Mouse (Mus musculus): ENCODE measurements around the gene Col7a1. TPM values are rescaled to one million over a fixed set of nuclear protein-coding genes. Genes with fewer than 3 reads are reported as not detected.

The Col7a1 gene
- total RNA-seq, 2 experiments from 2014 or later, result 1.9 to 2.3 TPM

DNA sequence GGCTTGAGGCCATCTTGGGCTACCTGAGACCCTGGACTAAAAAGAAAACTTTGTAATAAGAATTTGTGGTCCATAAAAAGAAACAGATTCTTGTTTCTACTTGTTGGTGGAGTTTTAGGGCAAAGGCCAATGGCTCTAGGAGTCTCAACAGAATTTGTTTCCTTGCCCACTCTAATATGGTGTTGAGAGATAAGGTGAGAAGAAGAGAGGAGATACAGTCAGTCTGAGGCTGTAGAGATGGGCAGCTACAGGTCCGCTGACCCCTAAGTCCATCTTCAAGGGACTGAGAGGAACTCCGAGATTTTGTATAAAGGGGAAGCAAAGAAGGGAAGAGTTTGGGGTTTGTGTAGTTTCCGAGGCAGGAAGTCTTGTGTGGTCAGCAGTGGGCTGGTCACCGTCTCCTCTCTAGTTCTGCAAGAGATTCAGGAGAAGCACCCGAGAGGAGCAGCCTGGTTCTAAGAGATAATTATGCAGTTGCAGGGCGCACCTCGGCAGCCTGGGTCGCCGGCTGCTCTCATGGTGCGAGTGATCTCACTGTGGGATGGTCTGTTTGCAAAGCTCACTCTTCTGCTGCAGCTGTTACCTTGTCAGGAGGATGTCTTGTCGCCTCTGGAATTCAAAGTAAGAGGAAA, 63.7 kb downstream of the Col7a1 start:
- no peak for DNase-seq (ENCODE audit: low spot score in 2 of 2)

- DNase-seq (ENCODE audit: low spot score in 2 of 2), result no peak
These were observed 68.0 kb downstream of the Col7a1 start for GRCm38 (mm10) chr9:109021428-109021827.

DNA sequence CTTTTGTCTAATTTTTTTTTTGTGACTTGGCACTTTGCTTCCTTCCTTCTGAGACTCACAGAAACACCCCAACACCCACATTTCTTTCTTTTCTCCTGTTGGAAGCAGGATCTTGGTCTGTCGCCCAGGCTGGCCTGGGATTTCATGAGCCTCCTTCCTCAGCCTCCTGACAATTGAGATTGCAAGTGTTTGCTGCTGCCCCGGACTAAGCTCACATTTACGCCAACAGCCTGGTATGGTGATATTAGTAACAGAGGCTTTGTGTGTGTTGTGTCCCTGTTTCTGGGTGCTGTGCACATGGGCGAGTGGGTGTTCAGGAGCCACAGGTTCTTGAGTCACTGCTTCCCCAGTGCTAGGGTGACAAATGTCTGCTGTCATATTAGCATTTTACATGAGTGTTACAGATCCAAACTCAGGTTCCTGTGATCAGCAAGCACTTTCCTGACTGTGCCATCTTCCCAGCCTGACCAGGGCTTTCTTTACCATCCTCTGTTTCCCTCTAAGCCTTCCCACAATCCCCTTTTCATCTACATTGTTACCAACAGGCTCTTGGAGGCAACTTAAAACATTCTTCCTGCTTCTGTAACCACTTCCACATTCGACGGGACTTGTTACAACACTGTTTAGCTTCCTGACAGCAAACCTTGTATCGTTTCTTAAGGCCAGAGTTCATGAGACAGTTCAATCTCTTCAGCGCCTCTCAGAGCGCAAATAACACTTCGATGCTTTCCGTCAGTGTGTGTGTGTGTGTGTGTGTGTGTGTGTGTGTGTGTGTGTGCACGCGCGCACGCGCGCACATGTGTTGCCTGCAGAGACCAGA, 69.7 kb downstream of the Col7a1 start:
- DNase-seq (ENCODE audit: low spot score in 2 of 2), result peak in 1 of 2 experiments; percentile 70

DNA sequence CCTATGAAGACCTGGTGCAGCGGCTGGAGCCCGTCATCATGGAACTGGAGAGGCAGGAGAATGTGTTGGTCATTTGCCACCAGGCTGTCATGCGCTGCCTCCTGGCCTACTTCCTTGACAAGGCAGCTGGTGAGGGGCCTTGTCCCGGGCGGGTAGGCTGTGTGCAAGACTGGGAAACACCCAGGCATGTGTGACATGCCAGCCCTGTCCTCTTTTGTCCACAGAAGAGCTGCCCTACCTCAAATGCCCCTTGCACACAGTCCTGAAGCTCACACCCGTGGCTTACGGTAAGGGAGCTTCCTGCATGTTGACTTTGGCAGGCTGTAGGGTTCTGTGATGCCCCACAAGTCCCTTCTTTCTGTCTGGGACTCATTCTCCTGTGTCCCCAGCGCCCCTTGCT, 74.1 kb downstream of the Col7a1 start:
- no peak for DNase-seq (ENCODE audit: low spot score in 2 of 2)

GRCm38 (mm10) chr9:109028421-109028820, 75.0 kb downstream of the Col7a1 start:
- no peak for DNase-seq (ENCODE audit: low spot score in 2 of 2)

- no peak for DNase-seq (ENCODE audit: low spot score in 2 of 2)
These were observed 75.5 kb downstream of the Col7a1 start for GRCm38 (mm10) chr9:109028919-109029318.

DNA sequence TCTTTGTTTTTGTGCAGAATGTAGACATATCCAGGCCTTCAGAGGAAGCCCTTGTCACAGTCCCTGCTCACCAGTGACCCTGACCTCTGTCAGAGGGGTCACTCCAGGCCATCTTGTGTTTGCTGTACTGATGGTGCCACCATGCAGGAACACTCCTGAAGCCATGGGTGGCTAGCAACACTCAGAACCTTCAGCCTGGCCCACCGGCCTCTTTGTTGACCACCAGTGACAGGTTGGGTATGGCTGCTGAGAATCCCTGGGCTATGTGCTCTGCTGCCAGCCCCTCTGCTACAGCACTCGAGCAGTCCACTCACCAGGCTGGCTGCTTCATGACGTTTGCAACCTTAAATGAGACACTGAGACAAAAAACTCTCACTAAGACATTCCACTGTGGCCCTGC, 76.9 kb downstream of the Col7a1 start:
- DNase-seq (ENCODE audit: low spot score in 2 of 2), result no peak

- no peak for DNase-seq (ENCODE audit: low spot score in 2 of 2)
These were observed 77.6 kb downstream of the Col7a1 start for GRCm38 (mm10) chr9:109031001-109031400.

DNA sequence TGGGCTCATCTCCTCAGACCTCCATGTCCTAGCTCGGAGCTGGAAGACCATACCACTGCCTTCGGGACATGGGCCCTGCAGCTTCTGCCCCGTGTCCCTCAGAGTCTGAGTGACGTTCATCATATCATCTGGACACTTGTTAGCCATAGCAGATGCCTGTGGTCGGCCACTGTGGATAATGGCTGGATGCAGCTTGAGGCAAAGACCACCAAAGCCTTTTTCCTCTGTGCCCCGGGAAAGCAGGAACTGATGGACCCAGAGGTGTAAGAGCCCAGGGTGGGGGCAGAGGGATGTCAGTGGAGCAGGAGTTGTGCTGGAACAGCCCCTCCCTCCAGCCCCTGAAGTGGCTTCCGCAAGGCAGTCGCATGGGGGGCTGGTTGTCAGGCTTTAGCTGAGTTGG, 78.3 kb downstream of the Col7a1 start:
- no peak for DNase-seq (ENCODE audit: low spot score in 2 of 2)

- no peak for DNase-seq (ENCODE audit: low spot score in 2 of 2)
These were observed 79.0 kb downstream of the Col7a1 start for GRCm38 (mm10) chr9:109032435-109032834.

Small RNAs within 50 kb of the gene (microRNA-seq; reads per million reads assigned to microRNA genes)
- 0 reads per million in 2 experiments for gene Mir711

Other genes with a start within 250 kb of the Col7a1 start
- gene Ip6k2, start 169.8 kb upstream of the Col7a1 start, total RNA-seq (2021), result 100 to 1,000 TPM; 240 to 270 TPM
- 10 to 100 TPM; 75.6 to 78.8 TPM for gene Nckipsd, start 145.2 kb upstream of the Col7a1 start, total RNA-seq (2021)
- 10 to 100 TPM; 54.6 to 58.6 TPM for gene Celsr3, start 127.3 kb upstream of the Col7a1 start, total RNA-seq (2021)
- gene Slc26a6, start 100.3 kb upstream of the Col7a1 start, total RNA-seq (2021), result 10 to 100 TPM; 13.8 to 16.1 TPM
- not detected for gene Tmem89, start 39.0 kb upstream of the Col7a1 start, total RNA-seq (2021)
- gene Uqcrc1, start 17.0 kb upstream of the Col7a1 start, total RNA-seq (2021), result 100 to 1,000 TPM; 346 to 356 TPM
- under 1 TPM; 0.47 to 0.76 TPM for gene Ucn2, start 32.4 kb downstream of the Col7a1 start, total RNA-seq (2021)
- 10 to 100 TPM; 12.1 to 17.5 TPM for gene Pfkfb4, start 38.2 kb downstream of the Col7a1 start, total RNA-seq (2021)
- 10 to 100 TPM; 46.0 to 56.0 TPM for gene Shisa5, start 85.0 kb downstream of the Col7a1 start, total RNA-seq (2021)
- 10 to 100 TPM; 14.6 to 16.6 TPM for gene Trex1, start 106.1 kb downstream of the Col7a1 start, total RNA-seq (2021)
- 10 to 100 TPM; 23.7 to 28.0 TPM for gene Atrip, start 120.5 kb downstream of the Col7a1 start, total RNA-seq (2021)
- gene Ccdc51, start 128.9 kb downstream of the Col7a1 start, total RNA-seq (2021), result 1 to 10 TPM; 8.7 to 9.3 TPM
- 100 to 1,000 TPM; 286 to 308 TPM for gene Tma7, start 129.0 kb downstream of the Col7a1 start, total RNA-seq (2021)
- gene Plxnb1, start 141.8 kb downstream of the Col7a1 start, total RNA-seq (2021), result 10 to 100 TPM; 70.4 to 76.5 TPM
- not detected for gene Fbxw21, start 208.5 kb downstream of the Col7a1 start, total RNA-seq (2021)
- not detected for gene Fbxw13, start 242.4 kb downstream of the Col7a1 start, total RNA-seq (2021)